Mouse (Mus musculus) MEL (cell line): ENCODE measurements around the gene Rflnb.

Experiments
- CTCF ChIP-seq, 3 experiments: IDR thresholded peaks in 2 of 3; conservative IDR thresholded peaks in 1 of 3; 2 replicates each; pipeline ENCODE4 v1.5.1; 2011 to 2012; ENCODE audit warnings: low read length in 3 of 3, low read depth in 2 of 3, mild to moderate bottlenecking in 2 of 3, improper control_type of control experiment in 1 of 3, inconsistent platforms in 1 of 3, mixed read lengths in 1 of 3, moderate library complexity in 1 of 3; ENCODE audit not compliant: control insufficient read depth in 1 of 3, insufficient read depth in 1 of 3, poor library complexity in 1 of 3, severe bottlenecking in 1 of 3
- ELF1 ChIP-seq: IDR thresholded peaks from 2 replicates; pipeline ENCODE4 v1.6.1; 2014; ENCODE audit warnings: low read depth, mild to moderate bottlenecking, inconsistent platforms, low read length, improper control_type of control experiment, moderate library complexity
- GABPA ChIP-seq: IDR thresholded peaks from 2 replicates; pipeline ENCODE4 v1.6.1; 2012; ENCODE audit warnings: low read depth, mild to moderate bottlenecking, inconsistent platforms, low read length, improper control_type of control experiment, moderate library complexity
- HCFC1 ChIP-seq: IDR thresholded peaks from 2 replicates; pipeline ENCODE4 v1.6.1; 2012; ENCODE audit warnings: low read depth, mild to moderate bottlenecking, inconsistent platforms, low read length, improper control_type of control experiment, moderate library complexity
- MAFK ChIP-seq: IDR thresholded peaks from 2 replicates; pipeline ENCODE4 v1.6.1; 2011; ENCODE audit warnings: low read depth, mild to moderate bottlenecking, low read length, improper control_type of control experiment, borderline replicate concordance
- MXI1 ChIP-seq: IDR thresholded peaks from 2 replicates; pipeline ENCODE4 v1.6.1; 2011; ENCODE audit warnings: mild to moderate bottlenecking, low read depth, low read length, improper control_type of control experiment
- NRF1 ChIP-seq: IDR thresholded peaks from 2 replicates; pipeline ENCODE4 v1.6.1; 2014; ENCODE audit warnings: low read depth, mild to moderate bottlenecking, inconsistent platforms, low read length, improper control_type of control experiment, moderate library complexity; ENCODE audit not compliant: poor library complexity, insufficient read depth, severe bottlenecking
- POLR2A ChIP-seq, 2 experiments: IDR thresholded peaks; 2 replicates each; pipeline ENCODE4 v1.6.1; 2011 to 2012; ENCODE audit warnings: low read length in 2 of 2, mild to moderate bottlenecking in 2 of 2, control low read depth in 1 of 2, improper control_type of control experiment in 1 of 2, low read depth in 1 of 2, moderate library complexity in 1 of 2; ENCODE audit not compliant: control insufficient read depth in 1 of 2, insufficient read depth in 1 of 2, poor library complexity in 1 of 2
- TBP ChIP-seq: IDR thresholded peaks from 2 replicates; pipeline ENCODE4 v1.8.0; 2011; ENCODE audit warnings: low read depth, low read length, improper control_type of control experiment
- ZC3H11A ChIP-seq: IDR thresholded peaks from 2 replicates; pipeline ENCODE4 v1.6.1; 2012; ENCODE audit warnings: low read depth, mild to moderate bottlenecking, inconsistent platforms, low read length, improper control_type of control experiment
- ZKSCAN1 ChIP-seq: IDR thresholded peaks from 2 replicates; pipeline ENCODE4 v1.6.1; 2012; ENCODE audit warnings: low read depth, mild to moderate bottlenecking, inconsistent platforms, low read length, improper control_type of control experiment, moderate library complexity

DNA sequence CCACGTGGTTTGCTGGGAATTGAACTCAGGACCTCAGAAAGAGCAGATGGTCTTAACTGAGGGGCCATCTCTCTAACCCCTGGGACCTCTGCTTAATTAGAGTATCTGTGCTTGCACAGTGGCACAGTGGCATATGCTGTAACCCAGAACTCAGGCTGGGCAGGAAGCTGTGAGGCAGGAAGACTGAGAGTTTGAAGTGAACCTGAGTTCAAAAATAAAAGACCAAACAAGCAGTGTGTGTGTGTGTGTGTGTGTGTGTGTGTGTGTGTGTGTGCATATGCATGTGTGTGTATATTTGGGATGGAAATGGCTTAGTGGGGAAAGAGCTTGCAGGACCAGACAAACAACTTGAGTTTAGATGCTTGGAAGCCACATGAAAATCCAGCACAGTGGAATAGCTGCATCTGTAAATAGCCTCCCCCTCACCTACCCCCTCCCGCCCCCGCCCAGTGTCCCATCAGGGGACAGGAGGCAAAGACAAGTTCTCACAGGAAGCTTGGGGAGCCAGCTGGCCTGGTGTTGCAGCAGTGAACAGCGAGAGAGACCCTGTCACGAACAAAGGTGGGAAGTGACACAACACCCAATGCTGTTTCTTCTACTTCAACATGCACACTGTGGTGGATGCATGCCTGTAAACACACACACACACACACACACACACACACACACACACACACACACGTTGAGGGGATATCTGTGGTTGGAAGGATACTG is 10.2 kb upstream of the Rflnb start:
- TF ChIP-seq GABPA = no peak
- no peak for TF ChIP-seq ELF1
- no peak for TF ChIP-seq POLR2A (IDR thresholded peaks at IDR 0.05; ENCODE audit: control insufficient read depth in 1 of 2, insufficient read depth in 1 of 2, low read depth in 1 of 2, low read length in 2 of 2, poor library complexity in 1 of 2)
- no peak for TF ChIP-seq MXI1
- TF ChIP-seq TBP = no peak
- no peak for TF ChIP-seq HCFC1
- no peak for TF ChIP-seq CTCF (IDR thresholded peaks at IDR 0.05 in 2 of 3, conservative IDR thresholded peaks at IDR 0.05 in 1 of 3; ENCODE audit: control insufficient read depth in 1 of 3, insufficient read depth in 1 of 3, low read depth in 2 of 3, low read length in 3 of 3, poor library complexity in 1 of 3, severe bottlenecking in 1 of 3)
- TF ChIP-seq MAFK = no peak
- TF ChIP-seq NRF1 = no peak
- TF ChIP-seq ZKSCAN1 = no peak
- TF ChIP-seq ZC3H11A = no peak
